Mouse (Mus musculus): ENCODE results near the gene Scamp1.

Gene Scamp1

DNA sequence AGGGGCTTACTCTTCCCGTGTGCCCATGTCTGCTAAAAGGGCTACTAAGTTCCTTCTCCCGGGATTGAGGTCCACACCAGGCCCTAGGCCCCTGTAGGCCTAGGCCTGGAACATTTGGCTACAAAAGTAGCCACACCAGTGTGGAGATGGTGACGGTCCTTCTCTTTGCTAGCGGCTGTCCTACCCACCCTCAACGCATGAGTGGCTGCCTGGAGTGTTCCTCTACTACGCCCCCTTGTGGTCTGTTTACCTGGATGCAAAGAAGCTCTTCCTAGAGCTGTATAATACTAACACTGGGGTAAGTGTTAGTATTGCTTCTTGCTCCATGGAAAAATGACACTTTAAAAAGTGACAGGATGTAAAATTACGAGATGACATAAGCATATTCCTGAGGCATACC lies 108.5 kb downstream of the Scamp1 start:
- no peak for DNase-seq (ENCODE audit: low read depth, low spot score)

DNA sequence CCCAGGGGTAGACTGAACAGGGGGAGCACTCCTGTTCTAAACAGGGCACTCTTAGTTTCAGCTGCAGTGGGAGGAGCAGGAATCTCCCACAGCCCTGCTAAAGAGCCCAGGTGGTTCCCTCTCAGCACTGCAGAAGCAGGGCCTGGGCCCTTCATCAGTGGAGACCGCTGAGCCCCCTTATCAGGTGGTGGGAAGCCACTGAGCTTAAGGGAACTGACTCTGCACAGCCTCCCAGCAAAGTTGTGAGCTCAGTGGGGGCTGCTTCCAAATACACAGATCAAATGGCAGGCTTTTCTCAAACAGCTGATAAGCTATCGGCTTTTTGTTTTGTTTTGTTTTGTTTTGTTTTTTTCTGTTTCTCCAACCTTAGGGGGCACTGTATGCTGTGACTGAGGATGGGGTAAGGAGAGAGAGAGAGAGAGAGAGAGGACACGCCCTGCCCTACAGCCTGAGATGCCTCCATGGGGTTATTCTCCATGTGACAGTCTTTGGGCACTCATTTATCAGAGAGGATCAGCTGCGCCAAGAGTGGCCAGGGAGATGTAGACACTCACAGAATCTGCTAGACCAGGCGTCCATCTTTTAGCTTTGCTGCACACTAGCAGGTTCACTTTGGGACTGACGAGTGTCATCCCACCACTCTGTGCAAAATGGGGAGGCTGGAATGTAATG lies 110.1 kb downstream of the Scamp1 start:
- no peak for DNase-seq (ENCODE audit: low read depth, low spot score)

DNA sequence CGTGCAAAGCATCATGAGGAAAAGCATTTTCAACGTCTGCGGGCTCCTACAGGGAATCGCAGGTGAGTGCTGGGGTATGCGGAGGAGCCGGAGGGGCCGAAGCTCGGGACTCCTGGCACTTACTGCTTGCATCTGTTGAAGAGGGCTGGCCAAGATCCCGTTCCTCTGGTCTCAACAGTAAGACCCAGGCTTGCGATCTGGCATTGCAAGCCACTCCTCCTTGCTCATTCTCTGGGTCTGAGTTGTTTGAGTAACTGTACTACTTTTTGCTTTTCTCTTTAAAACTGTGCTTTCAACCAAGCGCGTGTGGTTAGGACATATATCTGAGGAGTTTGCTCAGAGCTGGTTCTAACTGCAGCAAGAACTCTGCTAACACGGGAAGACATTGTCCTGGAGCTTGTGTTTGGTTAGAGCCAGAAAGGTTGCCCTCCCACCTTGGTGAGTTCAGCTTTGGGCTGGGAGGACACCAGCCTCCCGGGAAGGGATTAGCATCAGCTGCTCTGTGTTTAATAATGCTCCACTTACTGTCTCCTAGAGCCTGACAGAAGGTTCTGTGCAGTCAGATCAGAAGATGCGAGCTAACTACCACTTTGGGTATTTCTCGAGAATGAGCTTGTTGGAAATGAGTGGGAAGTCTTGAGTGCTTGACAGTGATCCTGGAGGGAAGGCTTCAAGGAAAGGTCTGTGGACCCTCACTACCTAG lies 110.9 kb downstream of the Scamp1 start:
- DNase-seq (ENCODE audit: low read depth, low spot score): no peak

DNA sequence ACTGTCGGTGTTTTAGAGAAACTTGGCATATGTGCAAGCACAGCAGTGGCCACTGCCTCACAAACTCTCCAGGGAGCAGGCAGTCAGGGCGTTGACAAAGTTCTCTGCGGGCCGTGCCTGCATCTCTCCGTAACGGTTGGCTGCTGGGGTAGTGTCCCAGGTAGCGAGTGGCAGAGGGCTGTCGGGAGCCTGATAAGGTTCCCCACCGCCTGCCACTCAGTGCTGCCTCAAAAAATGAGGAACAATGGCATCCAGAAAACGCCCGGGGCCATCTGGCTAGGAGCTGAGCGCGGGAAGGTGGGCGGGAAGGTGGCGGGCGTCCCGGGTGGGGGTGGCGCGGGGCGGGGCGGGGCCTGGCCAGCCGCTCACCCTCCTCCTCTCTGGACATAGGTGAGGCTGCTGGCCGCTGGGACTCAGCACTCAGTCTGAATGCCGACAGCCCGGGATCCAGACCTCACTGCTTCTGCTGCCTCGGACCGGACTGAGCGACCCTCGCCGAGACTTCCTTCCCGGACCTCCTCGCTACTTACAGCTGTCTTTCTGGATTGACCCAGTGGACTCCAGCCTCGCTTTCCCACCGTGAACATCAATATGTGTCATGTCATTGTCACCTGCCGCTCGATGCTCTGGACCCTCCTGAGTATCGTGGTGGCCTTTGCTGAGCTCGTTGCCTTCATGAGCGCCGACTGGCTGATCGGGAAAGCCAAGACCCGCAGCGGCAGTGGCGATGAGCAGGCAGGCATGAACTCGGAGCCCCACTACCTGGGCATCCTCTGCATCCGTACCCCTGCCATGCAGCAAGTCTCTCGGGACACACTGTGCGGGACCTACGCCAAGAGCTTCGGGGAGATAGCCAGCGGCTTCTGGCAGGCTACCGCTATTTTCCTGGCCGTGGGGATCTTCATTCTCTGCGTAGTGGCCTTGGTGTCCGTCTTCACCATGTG lies 111.8 kb downstream of the Scamp1 start:
- DNase-seq (ENCODE audit: low read depth, low spot score): no peak

DNA sequence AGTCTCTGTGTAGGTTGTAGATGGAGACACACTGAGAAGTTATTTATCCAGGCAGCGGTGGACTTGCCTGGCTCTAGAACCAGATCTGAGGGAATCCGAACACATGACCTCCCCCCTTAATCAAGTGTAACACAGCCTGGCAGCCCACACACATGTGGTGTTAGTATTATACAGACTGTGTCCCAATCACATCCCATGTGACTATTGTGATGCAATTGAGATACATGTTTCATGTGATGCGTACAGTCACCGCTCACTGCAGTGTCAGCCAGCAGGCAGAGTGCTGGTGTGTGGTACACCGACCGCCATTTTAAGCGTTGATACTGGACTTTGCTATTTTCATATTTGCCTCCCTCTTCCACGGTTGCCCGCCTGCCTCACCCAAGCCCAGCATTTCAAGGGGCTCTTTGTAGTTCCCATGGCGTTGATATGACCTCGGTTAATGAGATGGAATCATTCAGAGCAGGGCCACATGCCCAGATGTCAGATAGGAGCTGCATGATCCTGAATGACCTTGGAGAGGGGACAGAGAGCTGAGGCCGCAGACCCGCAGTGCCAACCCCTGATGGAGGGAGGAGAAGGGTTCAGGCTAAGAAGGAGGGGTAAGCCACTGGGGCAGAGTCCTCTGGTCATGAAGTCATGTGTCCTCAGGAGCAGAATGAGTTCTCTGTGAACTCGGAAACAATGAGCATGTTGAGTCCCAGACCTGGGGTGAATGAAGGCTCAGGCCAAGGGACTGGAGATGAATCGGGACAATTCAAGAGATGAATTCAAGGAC lies 112.9 kb downstream of the Scamp1 start:
- no peak for DNase-seq (ENCODE audit: low read depth, low spot score)

DNA sequence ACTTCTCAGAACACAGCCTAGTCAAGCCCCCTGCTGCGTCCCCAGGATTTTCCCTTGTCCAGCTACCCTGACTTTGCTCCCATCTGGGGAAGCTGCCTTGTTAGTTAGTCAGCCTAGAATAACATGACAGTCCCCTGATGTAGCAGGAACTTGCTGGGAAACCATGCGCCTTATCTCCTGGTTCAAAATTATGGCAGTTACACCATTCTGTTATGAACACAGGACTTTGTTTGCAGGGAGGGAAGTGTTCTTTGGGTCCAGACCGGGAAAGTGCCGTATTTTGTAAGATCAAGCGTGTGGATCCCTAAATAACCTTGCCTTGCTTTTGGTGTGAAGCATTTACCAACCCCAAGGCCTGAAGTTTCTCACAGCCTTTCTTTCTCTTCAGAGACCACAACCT lies 114.0 kb downstream of the Scamp1 start:
- no peak for DNase-seq (ENCODE audit: low read depth, low spot score)

DNA sequence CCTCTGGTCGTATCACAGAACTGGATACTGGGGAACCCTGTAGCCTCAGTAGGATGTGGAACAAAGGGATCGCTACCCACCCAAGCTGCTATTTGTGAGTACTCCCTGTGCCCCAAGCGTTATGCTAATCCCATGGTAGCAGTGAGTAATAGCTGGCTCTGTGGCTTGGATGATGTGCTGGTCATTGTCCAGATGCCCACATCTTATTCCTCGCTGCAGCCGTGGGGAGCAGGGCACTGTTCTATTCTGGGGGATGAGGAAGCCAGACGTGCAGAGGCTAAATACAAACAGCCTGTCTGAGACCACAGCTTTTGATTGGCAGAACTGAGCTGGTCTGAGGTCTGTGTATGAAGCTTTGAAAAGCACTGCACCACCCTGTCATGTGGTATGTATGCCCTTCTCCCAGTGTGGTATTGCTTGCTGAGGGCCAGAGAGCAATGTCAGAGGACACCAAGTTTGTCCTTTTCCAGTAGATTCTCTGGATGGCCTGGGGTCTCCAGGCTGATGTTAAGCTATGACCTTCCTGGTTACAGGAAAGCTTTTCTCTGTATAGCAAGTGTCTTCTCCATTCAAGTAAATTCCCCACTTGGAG lies 116.2 kb downstream of the Scamp1 start:
- no peak for DNase-seq (ENCODE audit: low read depth, low spot score)

DNA sequence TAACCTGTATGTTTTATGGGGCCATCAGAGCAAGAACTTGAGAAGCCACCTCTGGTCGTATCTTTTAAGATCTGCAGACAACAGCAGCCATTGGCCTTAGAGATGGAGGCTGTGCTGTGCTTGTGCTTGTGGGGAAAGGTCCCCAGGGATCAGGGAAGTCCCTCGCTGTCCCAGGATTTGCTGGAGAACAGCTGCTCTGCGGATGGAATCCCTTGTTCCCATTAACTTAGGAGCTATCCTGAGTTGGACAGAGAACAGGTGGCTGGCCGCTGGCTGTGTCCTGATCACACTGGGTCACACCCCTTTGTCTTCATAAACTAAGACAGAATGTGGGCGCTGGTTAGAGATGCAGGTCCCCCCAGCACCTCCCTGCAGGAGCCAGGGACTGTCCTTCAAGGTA lies 117.3 kb downstream of the Scamp1 start:
- no peak for DNase-seq (ENCODE audit: low read depth, low spot score)

DNA sequence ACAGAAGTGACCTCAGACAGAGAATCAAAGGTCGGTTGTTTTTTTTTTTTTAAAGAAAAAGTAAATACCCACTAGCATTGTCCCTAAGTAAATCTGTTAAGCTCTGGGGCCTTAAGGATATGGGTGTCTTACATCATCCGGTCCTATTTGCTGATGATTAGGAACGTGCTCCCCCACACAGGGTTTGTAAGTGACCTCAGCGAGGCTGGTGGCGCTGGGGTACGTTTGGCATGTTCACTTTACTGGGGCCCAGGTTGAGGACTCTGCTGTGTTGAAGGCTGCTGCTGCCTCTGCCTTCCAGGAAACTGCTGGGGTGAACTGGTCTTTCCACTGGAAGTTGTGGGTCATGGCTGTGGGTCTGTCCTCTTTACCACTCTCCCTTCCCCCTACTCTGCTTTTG lies 121.2 kb downstream of the Scamp1 start:
- DNase-seq (ENCODE audit: low read depth, low spot score): no peak

DNA sequence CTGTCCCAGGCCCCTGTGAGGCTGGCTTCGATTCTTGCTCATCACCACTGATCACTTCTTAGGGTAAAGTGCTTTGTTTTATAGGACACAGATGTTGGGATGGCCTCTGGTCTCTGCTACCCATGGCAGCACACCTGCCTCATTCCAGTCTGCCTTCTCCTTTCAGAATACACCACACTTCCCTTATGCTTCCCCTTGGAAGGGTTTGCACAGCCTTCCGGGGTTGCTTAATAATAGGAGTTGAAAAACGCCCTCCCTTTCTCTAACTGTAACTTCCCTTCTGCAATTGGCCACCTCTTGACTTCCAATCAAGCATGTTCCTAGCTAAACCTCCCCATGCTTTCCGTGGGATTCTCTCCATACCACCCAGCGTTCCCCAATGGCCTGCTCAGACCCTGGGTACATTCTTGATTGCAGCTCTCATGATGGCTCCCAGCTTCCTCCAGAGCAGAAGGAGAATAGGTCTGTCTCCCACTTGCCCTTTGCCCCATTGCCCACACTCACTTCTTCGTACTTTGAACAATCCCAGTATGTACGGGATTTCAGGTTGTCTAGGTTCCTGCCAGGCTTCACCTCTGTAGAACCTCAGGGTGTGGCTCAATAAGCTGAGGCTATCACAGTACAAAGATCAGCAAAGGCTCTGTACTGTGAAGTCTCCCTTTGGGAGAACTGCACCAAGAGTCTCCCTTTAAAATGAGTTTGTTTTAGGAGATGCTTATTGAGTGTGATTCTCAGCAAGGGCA lies 126.0 kb downstream of the Scamp1 start:
- DNase-seq (ENCODE audit: low read depth, low spot score): no peak

DNA sequence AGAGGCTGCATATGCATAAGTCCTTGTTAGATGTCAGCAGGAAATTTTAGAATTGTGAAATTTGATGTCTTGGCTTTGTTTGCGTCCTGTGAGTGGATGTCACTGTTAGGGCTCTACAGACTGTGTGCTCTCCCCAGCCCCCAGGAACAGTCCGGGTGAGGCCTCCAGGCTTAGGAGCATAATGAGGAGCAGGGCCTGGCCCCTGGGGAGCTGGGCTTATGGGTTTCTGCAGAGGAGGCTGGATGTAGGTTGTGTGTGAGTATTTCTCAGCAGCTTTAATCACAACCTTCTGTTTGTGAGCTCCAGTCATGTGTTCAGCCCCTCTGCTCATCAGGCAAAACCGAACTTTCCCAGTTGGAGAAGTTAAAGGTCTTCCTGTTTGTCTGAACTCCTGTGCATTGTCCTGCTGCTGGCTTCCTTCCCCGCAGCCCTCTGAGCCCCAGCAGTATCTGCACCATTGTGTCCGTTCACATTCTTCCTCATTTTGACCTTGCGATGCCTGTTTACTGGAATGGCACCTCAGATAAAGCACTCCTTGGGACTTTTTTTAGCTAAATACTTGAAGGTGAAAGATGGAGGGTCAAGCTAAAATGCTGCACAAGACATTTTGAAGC lies 126.7 kb downstream of the Scamp1 start:
- DNase-seq (ENCODE audit: low read depth, low spot score): no peak

DNA sequence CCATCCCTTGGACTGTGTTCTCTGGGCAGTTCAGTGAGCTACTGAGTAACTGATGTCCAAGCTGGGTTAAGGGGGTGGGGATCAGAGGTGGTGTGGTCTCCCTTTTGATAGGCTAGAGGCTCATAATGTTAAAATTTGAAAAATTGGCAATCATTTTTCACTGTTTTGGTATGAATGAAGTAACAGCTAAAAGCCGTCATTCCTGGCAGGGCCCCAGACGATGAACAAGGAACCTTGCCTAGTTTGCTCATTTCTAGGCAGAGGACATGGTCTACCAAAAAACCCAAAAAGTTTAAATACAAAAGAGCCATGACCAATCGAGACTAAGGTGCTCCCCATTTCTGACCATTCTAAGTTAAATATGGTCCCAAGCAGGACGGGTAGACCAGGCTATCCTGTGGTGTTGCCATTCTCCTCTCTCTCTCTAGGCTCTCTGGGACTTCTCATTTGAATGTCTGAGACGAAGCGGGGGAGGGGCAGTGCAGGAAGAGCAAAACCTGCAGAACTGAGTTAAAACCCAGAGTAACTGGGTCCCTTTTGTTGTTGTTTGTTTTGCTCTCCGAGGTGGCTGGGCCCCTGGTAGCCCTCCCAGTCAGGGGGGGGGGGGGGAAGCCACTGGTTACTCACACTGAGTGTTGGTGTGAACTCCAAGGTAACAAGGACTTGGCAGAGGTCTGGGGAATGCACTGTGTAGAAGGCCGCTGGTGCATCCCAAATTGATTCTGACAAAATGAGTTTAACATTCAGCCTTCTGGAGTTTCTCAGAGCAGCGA lies 129.8 kb downstream of the Scamp1 start:
- no peak for DNase-seq (ENCODE audit: low read depth, low spot score)

DNA sequence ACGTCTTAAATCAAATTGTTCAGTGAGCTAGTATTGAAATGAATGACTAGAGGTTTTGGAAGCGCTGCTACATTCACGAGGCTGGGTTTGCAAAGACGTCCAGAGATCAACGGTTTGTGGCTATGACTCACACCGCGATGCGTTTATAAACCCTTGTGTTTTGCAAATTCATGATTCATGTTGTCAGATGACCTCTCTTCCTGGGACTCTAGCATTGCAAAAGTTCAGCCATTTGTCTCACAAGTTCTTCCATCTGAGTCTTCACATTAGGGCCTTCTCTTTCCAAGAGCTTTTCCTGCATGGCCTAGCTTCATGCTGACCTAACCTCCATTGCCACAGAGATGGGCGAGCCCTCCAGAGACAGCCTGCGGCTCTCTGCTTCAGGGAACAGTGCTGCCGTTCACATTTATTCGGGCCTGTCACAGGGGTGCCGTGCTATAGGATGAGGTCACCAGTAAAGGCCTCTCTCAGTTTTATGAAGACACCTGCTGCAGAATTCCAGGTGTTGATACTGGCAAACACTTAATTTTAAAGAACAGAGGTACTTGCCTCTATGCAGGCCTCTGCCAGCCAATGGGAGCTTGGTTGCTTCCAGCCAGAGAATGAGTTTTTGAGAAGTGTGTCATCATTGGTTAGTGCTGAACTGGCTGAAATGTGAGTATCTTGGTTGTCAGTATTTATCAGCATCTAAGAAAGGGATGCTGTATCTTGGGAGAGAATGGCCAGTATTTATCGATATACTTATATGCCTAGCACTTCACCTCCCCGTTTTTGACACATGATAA lies 131.0 kb downstream of the Scamp1 start:
- no peak for DNase-seq (ENCODE audit: low read depth, low spot score)

DNA sequence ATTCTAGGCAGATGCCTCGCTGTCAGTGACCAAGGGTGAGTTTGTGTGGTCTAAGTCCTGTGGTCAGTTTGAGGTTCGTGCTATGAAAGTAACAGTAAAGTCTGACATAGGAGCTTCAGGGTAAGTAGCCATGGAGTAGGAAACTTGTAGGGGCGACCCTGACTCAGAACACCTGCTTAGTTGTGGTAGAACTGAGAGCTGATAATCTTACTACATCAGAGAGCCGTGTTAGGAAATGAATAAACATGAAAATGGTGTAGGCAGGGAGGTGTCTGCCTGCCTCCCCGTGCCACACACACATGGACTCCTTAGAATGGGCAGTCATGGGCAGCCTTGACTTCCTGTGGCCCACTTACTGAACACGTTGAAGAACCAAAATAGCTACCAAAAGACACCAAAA lies 132.0 kb downstream of the Scamp1 start:
- no peak for DNase-seq (ENCODE audit: low read depth, low spot score)

DNA sequence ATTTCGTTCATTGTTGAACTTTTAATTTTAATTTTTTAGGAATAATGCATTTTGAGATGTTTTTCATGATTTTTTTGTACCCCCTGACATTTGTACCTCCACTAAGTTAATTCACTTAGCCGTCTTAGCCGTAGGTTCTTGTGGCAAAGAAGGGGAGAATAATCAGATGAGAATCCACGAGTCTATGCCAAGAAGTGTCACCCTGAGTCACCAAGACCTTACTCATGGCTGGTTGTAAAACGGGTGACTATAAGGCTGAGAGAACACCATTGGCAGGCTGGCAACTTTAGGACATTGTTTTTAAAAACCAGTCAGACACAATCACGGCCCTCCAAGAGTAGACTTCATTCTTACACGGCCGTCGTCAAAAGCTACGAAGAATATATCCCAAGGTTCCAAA lies 132.8 kb downstream of the Scamp1 start:
- no peak for DNase-seq (ENCODE audit: low read depth, low spot score)

Data from WW6 (cell line).